Mouse (Mus musculus): Measurements from ENCODE around the gene Tmem117. TPM values are rescaled to one million over a fixed set of nuclear protein-coding genes. Genes with fewer than 3 reads are reported as not detected.

Gene Tmem117
- polyA plus RNA-seq, 1 experiment = 3.4 TPM

DNA sequence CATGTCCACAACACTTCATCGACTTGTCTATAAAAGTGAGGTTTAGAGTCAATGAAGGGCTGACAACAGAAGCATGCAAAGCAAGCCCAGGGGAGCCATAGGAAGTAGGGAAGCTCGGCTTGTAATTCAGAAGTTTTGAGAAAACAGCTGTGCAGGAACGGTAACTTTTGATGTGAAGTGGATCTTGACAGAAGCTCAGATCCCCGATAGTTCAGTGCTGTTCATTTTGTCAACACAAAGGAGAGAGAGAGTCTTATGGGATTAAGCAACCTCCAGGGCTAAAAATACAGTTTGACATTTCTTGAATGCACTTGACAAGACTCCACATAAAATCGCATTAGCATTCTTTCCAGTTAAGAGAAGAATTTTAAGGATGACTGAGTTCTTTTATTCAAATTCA, 265.1 kb downstream of the Tmem117 start:
- no peak overlapping the region for H3K4me3 ChIP-seq (ENCODE audit: insufficient read depth, low read length)
- no peak for TF ChIP-seq CTCF (IDR thresholded peaks at IDR 0.05; ENCODE audit: extremely low read depth, insufficient read depth, low read length)
- H3K27ac ChIP-seq (ENCODE audit: insufficient read depth, low read length) = no peak overlapping the region
- H3K4me1 ChIP-seq (ENCODE audit: control insufficient read depth, insufficient read depth, low read length) = no peaks in the 10 kb centered on the region; the same call in 1 of the 2 replicates

DNA sequence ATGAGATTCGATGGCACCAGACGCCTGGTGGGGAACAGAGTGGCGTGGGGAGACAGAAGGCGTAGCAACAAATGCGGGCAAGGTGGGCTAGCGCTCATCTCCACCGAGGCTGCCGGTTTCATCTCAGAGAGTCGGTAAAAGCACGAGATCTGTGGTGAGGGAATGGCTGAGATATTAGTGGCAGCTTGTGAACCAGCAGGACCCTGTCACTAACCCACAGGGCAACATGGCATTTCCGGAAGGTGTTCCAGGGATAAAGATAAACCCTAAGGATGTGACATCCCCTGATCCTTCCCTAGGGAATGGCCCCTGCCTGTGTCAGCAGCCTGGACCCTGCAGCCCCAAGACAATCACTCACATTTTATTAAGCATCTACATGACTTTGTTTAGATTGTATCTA, 266.6 kb downstream of the Tmem117 start:
- Histone ChIP-seq H3K4me1 (ENCODE audit: control insufficient read depth, insufficient read depth, low read length) (no peaks in the 10 kb centered on the region; the same call in 1 of the 2 replicates), H3K4me3 (ENCODE audit: insufficient read depth, low read length) (no peak overlapping the region), H3K27ac (ENCODE audit: insufficient read depth, low read length) (no peak overlapping the region)
- TF ChIP-seq CTCF (IDR thresholded peaks at IDR 0.05; ENCODE audit: extremely low read depth, insufficient read depth, low read length) (no peak), POLR2A (IDR thresholded peaks at IDR 0.05; ENCODE audit: extremely low read depth, insufficient read depth, low read length) (no peak)

DNA sequence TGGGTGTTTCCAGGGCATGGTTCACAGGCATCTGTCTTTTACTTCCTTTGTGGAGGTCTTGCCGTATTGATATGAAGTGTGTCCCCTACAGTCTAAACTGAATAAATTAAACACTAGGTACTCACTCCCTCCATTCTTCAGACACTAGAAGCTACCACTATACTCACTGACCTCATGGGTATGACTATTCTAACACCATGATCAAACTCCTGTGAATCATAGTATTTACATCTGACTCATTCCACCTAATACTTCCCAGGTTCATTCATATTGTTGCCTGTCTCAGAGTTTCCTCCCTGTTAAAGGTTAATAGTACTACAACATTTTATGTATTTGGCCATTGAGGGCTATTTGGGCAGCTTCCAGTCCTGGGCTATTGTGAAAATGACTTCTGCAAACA, 274.2 kb downstream of the Tmem117 start:
- Histone ChIP-seq H3K4me1 (ENCODE audit: control insufficient read depth, insufficient read depth, low read length) (no peaks in the 10 kb centered on the region), H3K27ac (ENCODE audit: insufficient read depth, low read length) (no peak overlapping the region), H3K4me3 (ENCODE audit: insufficient read depth, low read length) (no peak overlapping the region)
- TF ChIP-seq POLR2A (IDR thresholded peaks at IDR 0.05; ENCODE audit: extremely low read depth, insufficient read depth, low read length) = no peak
- TF ChIP-seq CTCF (IDR thresholded peaks at IDR 0.05; ENCODE audit: extremely low read depth, insufficient read depth, low read length) = no peak

DNA sequence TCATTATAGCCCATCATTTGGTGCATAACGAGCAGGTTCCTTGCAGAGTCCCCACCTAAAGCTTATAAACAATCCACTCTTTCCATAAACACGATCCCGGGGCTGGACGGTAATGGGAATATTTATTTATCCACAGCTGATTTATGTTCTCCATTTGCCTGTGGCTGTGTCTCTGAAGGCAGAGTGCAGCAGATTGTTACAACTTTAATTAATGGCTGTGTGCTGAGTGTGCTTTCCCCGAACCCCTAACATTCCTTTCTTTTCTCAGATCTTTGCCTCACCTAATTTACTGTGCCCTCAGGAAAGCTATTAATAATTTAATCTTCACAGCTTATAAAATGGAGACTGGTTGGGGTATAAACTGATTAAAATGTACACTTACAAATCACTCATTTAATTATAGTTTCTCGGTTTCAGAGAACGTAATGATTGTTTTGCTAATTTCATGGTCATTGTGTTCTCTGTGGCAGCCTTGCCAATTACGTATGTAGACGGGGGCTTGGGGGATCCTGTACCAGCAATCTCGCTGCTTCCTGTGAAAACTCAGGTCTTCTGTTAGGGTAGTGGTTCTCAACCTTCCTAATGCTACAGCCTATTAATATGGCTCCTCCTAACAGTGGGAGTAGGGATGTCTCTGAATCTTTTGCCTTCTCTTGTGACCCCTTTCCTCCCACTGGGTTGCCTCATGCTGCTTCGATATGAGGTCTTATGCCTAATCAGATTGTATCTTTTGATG, 275.8 kb downstream of the Tmem117 start:
- no peak overlapping the region for H3K4me3 ChIP-seq (ENCODE audit: insufficient read depth, low read length)
- H3K4me1 ChIP-seq (ENCODE audit: control insufficient read depth, insufficient read depth, low read length) = no peaks in the 10 kb centered on the region
- no peak overlapping the region for H3K27ac ChIP-seq (ENCODE audit: insufficient read depth, low read length)
- no peak for TF ChIP-seq POLR2A (IDR thresholded peaks at IDR 0.05; ENCODE audit: extremely low read depth, insufficient read depth, low read length)
- TF ChIP-seq CTCF (IDR thresholded peaks at IDR 0.05; ENCODE audit: extremely low read depth, insufficient read depth, low read length) = no peak

DNA sequence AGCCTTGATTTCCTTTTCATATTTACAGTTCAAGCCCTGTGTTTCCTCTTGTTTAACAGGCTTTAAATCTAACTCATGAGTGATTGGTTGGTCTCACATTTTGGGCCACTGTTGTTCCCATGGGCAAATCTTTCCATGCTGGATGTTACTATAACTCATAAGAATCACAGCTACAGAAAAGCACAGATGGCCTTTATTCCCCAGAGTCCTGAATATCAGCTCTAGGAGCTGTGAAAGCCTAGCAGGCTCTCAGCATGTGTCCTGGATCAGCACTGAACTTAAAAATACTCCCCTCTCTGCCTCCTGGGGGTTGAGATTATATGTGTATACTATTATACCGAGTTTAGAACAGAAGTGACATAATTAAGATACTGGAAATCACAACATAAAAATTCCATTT, 292.6 kb downstream of the Tmem117 start:
- H3K4me3 ChIP-seq (ENCODE audit: insufficient read depth, low read length) = no peak overlapping the region
- TF ChIP-seq CTCF (IDR thresholded peaks at IDR 0.05; ENCODE audit: extremely low read depth, insufficient read depth, low read length) (no peak), POLR2A (IDR thresholded peaks at IDR 0.05; ENCODE audit: extremely low read depth, insufficient read depth, low read length) (no peak)

DNA sequence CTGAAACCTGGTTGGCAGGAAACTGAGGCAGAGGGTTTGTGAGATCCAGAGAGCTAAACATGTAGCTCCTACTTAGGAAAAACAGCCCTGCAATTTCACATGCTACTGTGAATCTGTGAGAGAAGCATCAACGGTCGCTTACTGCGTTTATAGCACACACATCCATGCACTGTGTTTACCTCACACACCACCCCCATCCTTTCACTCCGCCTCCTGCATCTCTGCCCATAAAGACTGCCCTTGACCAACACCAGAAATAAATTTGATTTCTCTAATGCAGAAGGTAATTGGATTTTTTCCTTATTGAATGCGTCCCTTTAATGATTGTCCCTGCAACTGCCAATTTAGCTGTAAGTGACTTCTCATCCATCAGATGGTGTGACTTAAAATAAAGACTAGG, 299.0 kb downstream of the Tmem117 start:
- no peak overlapping the region for H3K4me3 ChIP-seq (ENCODE audit: insufficient read depth, low read length)
- TF ChIP-seq CTCF (IDR thresholded peaks at IDR 0.05; ENCODE audit: extremely low read depth, insufficient read depth, low read length) = no peak
- TF ChIP-seq POLR2A (IDR thresholded peaks at IDR 0.05; ENCODE audit: extremely low read depth, insufficient read depth, low read length) = no peak
- no peak overlapping the region for H3K27ac ChIP-seq (ENCODE audit: insufficient read depth, low read length)
- H3K4me1 ChIP-seq (ENCODE audit: control insufficient read depth, insufficient read depth, low read length) = no peaks in the 10 kb centered on the region; the same call in 1 of the 2 replicates

More for the DNA sequence above, 292.6 kb downstream of the Tmem117 start:
- H3K27ac ChIP-seq (ENCODE audit: insufficient read depth, low read length) = no peak overlapping the region
- no peaks in the 10 kb centered on the region; the same call in 1 of the 2 replicates for H3K4me1 ChIP-seq (ENCODE audit: control insufficient read depth, insufficient read depth, low read length)

DNA sequence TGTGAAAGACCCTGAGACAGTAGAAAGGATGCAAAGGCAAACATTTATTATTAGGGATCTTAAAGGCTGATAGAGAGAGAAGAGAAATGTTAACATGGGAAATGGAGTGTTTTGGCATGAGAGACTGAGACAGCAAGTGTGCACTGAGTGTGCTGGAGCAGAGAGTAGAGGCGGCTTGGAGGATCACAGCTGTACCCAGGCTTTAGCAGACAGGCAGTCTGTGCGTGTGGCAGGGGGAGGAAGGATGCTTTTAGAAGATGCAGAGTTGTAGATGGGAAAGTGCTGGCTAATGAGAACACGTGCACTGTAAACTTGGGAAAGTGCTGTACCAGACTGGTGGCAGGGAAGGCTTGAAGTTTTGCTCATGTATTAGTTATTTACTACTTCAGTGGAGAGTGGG, 301.7 kb downstream of the Tmem117 start:
- Histone ChIP-seq H3K4me1 (ENCODE audit: control insufficient read depth, insufficient read depth, low read length) (no peaks in the 10 kb centered on the region; the same call in 1 of the 2 replicates), H3K4me3 (ENCODE audit: insufficient read depth, low read length) (no peak overlapping the region), H3K27ac (ENCODE audit: insufficient read depth, low read length) (no peak overlapping the region)
- TF ChIP-seq CTCF (IDR thresholded peaks at IDR 0.05; ENCODE audit: extremely low read depth, insufficient read depth, low read length) = no peak
- TF ChIP-seq POLR2A (IDR thresholded peaks at IDR 0.05; ENCODE audit: extremely low read depth, insufficient read depth, low read length) = no peak

DNA sequence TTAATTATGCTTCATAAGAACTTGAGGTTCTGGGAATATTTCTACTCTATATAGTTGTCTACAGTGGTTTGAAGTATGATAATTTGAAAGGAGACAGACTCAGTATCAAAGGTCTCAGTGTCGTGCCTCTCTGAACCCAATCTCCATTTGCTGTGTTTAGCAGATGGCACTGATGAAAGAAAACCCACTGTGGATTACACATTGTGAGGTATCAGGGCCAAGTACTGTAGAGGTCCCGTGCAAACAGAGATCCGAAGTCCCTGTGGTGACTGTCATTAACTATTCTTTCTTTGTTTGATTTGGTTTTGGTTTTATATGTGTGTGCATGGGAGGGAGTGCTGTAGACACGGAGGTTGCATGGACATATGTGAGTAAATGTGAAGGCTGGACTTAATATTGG, 304.0 kb downstream of the Tmem117 start:
- no peaks in the 10 kb centered on the region for H3K4me1 ChIP-seq (ENCODE audit: control insufficient read depth, insufficient read depth, low read length)
- H3K4me3 ChIP-seq (ENCODE audit: insufficient read depth, low read length) = no peak overlapping the region
- TF ChIP-seq POLR2A (IDR thresholded peaks at IDR 0.05; ENCODE audit: extremely low read depth, insufficient read depth, low read length) (no peak), CTCF (IDR thresholded peaks at IDR 0.05; ENCODE audit: extremely low read depth, insufficient read depth, low read length) (no peak)
- H3K27ac ChIP-seq (ENCODE audit: insufficient read depth, low read length) = no peak overlapping the region

DNA sequence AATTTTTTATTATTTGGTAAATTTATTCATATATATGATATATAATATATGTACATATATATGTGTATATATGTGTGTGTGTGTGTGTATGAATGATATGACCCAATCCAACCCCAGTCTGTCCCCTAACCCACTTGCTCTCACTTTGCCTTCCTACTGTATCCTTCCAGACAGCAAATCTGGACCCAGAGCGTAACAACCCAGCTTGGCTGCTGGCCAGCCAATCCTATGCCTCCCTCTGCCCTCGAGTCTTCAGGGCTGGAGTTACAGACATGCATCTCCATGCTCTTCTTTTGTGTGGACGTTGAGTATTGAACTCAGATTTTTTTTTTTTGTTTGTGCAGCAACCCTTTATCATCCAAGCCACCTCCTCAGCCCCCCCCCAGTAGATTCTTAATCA, 304.4 kb downstream of the Tmem117 start:
- no peak overlapping the region for H3K4me3 ChIP-seq (ENCODE audit: insufficient read depth, low read length)
- no peak overlapping the region for H3K27ac ChIP-seq (ENCODE audit: insufficient read depth, low read length)
- H3K4me1 ChIP-seq (ENCODE audit: control insufficient read depth, insufficient read depth, low read length) = no peaks in the 10 kb centered on the region
- TF ChIP-seq POLR2A (IDR thresholded peaks at IDR 0.05; ENCODE audit: extremely low read depth, insufficient read depth, low read length) = no peak
- TF ChIP-seq CTCF (IDR thresholded peaks at IDR 0.05; ENCODE audit: extremely low read depth, insufficient read depth, low read length) = no peak

DNA sequence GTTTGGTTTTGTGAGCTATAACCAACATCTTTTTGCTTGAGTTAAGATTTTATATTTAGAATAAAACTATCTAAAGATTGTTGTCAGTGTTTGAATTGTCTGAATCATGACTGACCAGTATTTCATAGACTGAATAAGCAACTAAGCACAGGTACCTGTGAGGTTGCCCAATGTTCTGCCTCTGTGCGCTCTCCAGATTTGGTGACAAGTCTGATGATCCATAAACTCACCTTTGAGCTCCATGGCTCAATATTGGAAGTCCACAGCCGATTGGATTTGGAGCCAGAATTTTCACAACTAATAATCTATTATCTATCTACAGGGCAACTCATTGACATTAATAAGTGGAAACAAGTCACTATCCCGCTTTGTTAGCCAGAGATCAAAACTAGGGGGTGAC, 312.9 kb downstream of the Tmem117 start:
- Histone ChIP-seq H3K27ac (ENCODE audit: insufficient read depth, low read length) (no peak overlapping the region), H3K4me3 (ENCODE audit: insufficient read depth, low read length) (no peak overlapping the region), H3K4me1 (ENCODE audit: control insufficient read depth, insufficient read depth, low read length) (no peaks in the 10 kb centered on the region)
- no peak for TF ChIP-seq POLR2A (IDR thresholded peaks at IDR 0.05; ENCODE audit: extremely low read depth, insufficient read depth, low read length)
- no peak for TF ChIP-seq CTCF (IDR thresholded peaks at IDR 0.05; ENCODE audit: extremely low read depth, insufficient read depth, low read length)

Data from cortical plate, adult 2 months (tissue).